Mouse (Mus musculus) lung, postnatal 36 days (tissue): Measurements from ENCODE around the gene Lmbrd2.
A peak's percentile ranks its signal among the peaks of the same experiment; 100 is the strongest.

Experiments used
- DNase-seq: peaks from one replicate; pipeline ENCODE4 v3.0.0; 2022; ENCODE audit warnings: mixed read lengths

The Lmbrd2 gene

GRCm38 (mm10) chr15:9140252-9140680 is at the start of gene Lmbrd2:
Lmbrd2 (plus strand) TSS chr15:9140550.
- DNase-seq = peak; percentile 99

- no peak for DNase-seq
Measured at GRCm38 (mm10) chr15:9090662-9091061, 49.7 kb upstream of the Lmbrd2 start.

- DNase-seq = no peak
Measured at GRCm38 (mm10) chr15:9093598-9094365, 46.6 kb upstream of the Lmbrd2 start.

- peak; percentile 74 for DNase-seq
Measured at GRCm38 (mm10) chr15:9094366-9094750, 46.0 kb upstream of the Lmbrd2 start.

- no peak for DNase-seq
Measured at GRCm38 (mm10) chr15:9096865-9097264, 43.5 kb upstream of the Lmbrd2 start.

- DNase-seq = no peak
Measured at GRCm38 (mm10) chr15:9100446-9101077, 39.8 kb upstream of the Lmbrd2 start.

- DNase-seq = no peak
Measured at GRCm38 (mm10) chr15:9106303-9107074, 33.9 kb upstream of the Lmbrd2 start.

GRCm38 (mm10) chr15:9110526-9111347 is 29.6 kb upstream of the Lmbrd2 start:
- DNase-seq = no peak

- DNase-seq = no peak
Measured at GRCm38 (mm10) chr15:9111648-9112047, 28.7 kb upstream of the Lmbrd2 start.

GRCm38 (mm10) chr15:9113556-9113955 is 26.8 kb upstream of the Lmbrd2 start:
- no peak for DNase-seq

GRCm38 (mm10) chr15:9114131-9114530 is 26.2 kb upstream of the Lmbrd2 start:
- no peak for DNase-seq

- no peak for DNase-seq
Measured at GRCm38 (mm10) chr15:9114599-9114998, 25.8 kb upstream of the Lmbrd2 start.

- no peak for DNase-seq
Measured at GRCm38 (mm10) chr15:9118852-9119251, 21.5 kb upstream of the Lmbrd2 start.

GRCm38 (mm10) chr15:9120081-9120480 is 20.3 kb upstream of the Lmbrd2 start:
- DNase-seq = peak; percentile 55

GRCm38 (mm10) chr15:9122989-9123388 is 17.4 kb upstream of the Lmbrd2 start:
- DNase-seq = peak; percentile 24

- DNase-seq = no peak
Measured at GRCm38 (mm10) chr15:9124856-9125255, 15.5 kb upstream of the Lmbrd2 start.

- DNase-seq = no peak
Measured at GRCm38 (mm10) chr15:9127051-9127791, 13.1 kb upstream of the Lmbrd2 start.

- no peak for DNase-seq
Measured at GRCm38 (mm10) chr15:9130772-9131498, 9.4 kb upstream of the Lmbrd2 start.

- DNase-seq = peak; percentile 19
Measured at GRCm38 (mm10) chr15:9131499-9131888, 8.9 kb upstream of the Lmbrd2 start.

GRCm38 (mm10) chr15:9132693-9133443 is 7.5 kb upstream of the Lmbrd2 start:
- DNase-seq = no peak
